11 mouse cellular contexts compared by ENCODE assay signal in genomic region chr9:115043881-115044770, GRCm38 (mm10).
A peak's percentile ranks its signal among the peaks of the same experiment; 100 is the strongest.
DNase-seq lines count a peak whose midpoint lies in the region; ATAC-seq and TF ChIP-seq lines count a peak whose summit lies in the region.
"Had no signal": no experiment of that assay in that cellular context is flagged by ENCODE, and none has a peak within 500 bp of the region (broad histone marks: within the 10 kb centered on the region; RNA-seq: fewer than 3 reads in every experiment).

No protein-coding gene starts in this region.

- ATAC-seq in kidney, embryonic 16.5 days (ENCODE audit: low FRiP score, low TSS enrichment) = no peak

- H3K9ac ChIP-seq in kidney, embryonic 16.5 days (replicated peaks; ENCODE audit: low read length) = no peak overlapping the region
- H3K9ac ChIP-seq: forebrain, embryonic 13.5 days; neural tube, embryonic 15.5 days had no signal

- peaks cover 22% of the 10 kb centered on the region for H3K4me1 ChIP-seq in kidney, embryonic 16.5 days (ENCODE audit: insufficient read depth, low read length)
- no peaks in the 10 kb centered on the region; the same call in 1 of the 2 replicates for H3K4me1 ChIP-seq in spleen, adult 2 months (ENCODE audit: control insufficient read depth, insufficient read depth, insufficient read length)
- no peaks in the 10 kb centered on the region for H3K4me1 ChIP-seq in thymus, adult 2 months (replicated peaks; ENCODE audit: control insufficient read depth, insufficient read depth, low read length)

- peak overlapping the region; percentile 2; the same call in 1 of the 2 replicates for H3K27ac ChIP-seq in kidney, embryonic 16.5 days (ENCODE audit: low read length)
- peak overlapping the region; percentile 90 for H3K27ac ChIP-seq in spleen, adult 2 months (ENCODE audit: insufficient read depth, low read length)
- H3K27ac ChIP-seq in thymus, adult 2 months (ENCODE audit: control insufficient read depth, insufficient read depth, low read length) = no peak overlapping the region
- H3K27ac ChIP-seq: forebrain, embryonic 13.5 days; neural tube, embryonic 15.5 days had no signal

- H3K4me3 ChIP-seq in kidney, embryonic 16.5 days (ENCODE audit: low read length) = no peak overlapping the region
- H3K4me3 ChIP-seq in spleen, adult 2 months (ENCODE audit: extremely low read depth, insufficient read depth, insufficient read length) = no peak overlapping the region
- no peak overlapping the region for H3K4me3 ChIP-seq in thymus, adult 2 months (ENCODE audit: control insufficient read depth, insufficient read depth, low read length)
- H3K4me3 ChIP-seq: forebrain, embryonic 13.5 days; neural tube, embryonic 15.5 days had no signal

- TF ChIP-seq POLR2A in spleen, adult 2 months (IDR thresholded peaks at IDR 0.05; ENCODE audit: low read depth, low read length) = no peak
- no peak for TF ChIP-seq POLR2A in thymus, adult 2 months (IDR thresholded peaks at IDR 0.05; ENCODE audit: control insufficient read depth, extremely low read depth, insufficient read depth, low read length, poor library complexity)

- H3K36me3 ChIP-seq in kidney, embryonic 16.5 days (ENCODE audit: insufficient read depth, low read length) = no peaks in the 10 kb centered on the region
- H3K36me3 ChIP-seq in spleen, adult 2 months (ENCODE audit: control insufficient read depth, insufficient read depth, low read length) = no peaks in the 10 kb centered on the region
- H3K36me3 ChIP-seq in thymus, adult 2 months (ENCODE audit: control insufficient read depth, insufficient read depth, low read length) = no peaks in the 10 kb centered on the region
- H3K36me3 ChIP-seq: neural tube, embryonic 15.5 days had no signal

- H3K27me3 ChIP-seq in kidney, embryonic 16.5 days (ENCODE audit: insufficient read depth, low read length) = no peaks in the 10 kb centered on the region
- no peaks in the 10 kb centered on the region for H3K27me3 ChIP-seq in spleen, adult 2 months (ENCODE audit: control insufficient read depth, insufficient read depth, low read length)
- no peaks in the 10 kb centered on the region; the same call in 1 of the 2 replicates for H3K27me3 ChIP-seq in thymus, adult 2 months (ENCODE audit: control insufficient read depth, insufficient read depth, low read length)
- H3K27me3 ChIP-seq: forebrain, embryonic 13.5 days; neural tube, embryonic 15.5 days had no signal

- no peak for DNase-seq in kidney, adult 11 months
- DNase-seq in right cerebral cortex, postnatal 14 days = peak; percentile 62
- DNase-seq in right cerebral cortex, postnatal 25 days = no peak
- DNase-seq in R1 (ENCODE audit: low read depth, low spot score) = peak; percentile 86
- DNase-seq in spleen, adult 2 months (ENCODE audit: low read depth in 1 of 2, low spot score in 2 of 2) = peak; percentile 48 to 57
- DNase-seq in adrenal gland, postnatal 25 days = no peak
- DNase-seq in thymus, adult 2 months = no peak
- DNase-seq: cerebellum, postnatal 36 days had no signal

- H3K9me3 ChIP-seq in kidney, embryonic 16.5 days (ENCODE audit: low read length) = no peaks in the 10 kb centered on the region
- H3K9me3 ChIP-seq: forebrain, embryonic 13.5 days; neural tube, embryonic 15.5 days had no signal

- TF ChIP-seq CTCF in spleen, adult 2 months (IDR thresholded peaks at IDR 0.05; ENCODE audit: extremely low read depth, insufficient read depth, insufficient read length, insufficient replicate concordance) = no peak
- TF ChIP-seq CTCF in thymus, adult 2 months (IDR thresholded peaks at IDR 0.05; ENCODE audit: borderline replicate concordance, control insufficient read depth, extremely low read depth, insufficient read depth, low read length, poor library complexity) = no peak

- no peak overlapping the region for H3K4me2 ChIP-seq in kidney, embryonic 16.5 days (replicated peaks; ENCODE audit: low read depth, low read length)
- H3K4me2 ChIP-seq: forebrain, embryonic 13.5 days; neural tube, embryonic 15.5 days had no signal

- WGBS in kidney, embryonic 16.5 days = 59% methylated on average over 8 of the region's 8 CpGs
- 50% methylated on average over 8 of the region's 8 CpGs for WGBS in spleen, adult 2 months
- WGBS in thymus, adult 2 months = 86% methylated on average over 8 of the region's 8 CpGs

Comparison
In these comparisons a context has a peak if more than half of its experiments do, and no peak if none do; other contexts are left out.
1. DNase-seq: peak in right cerebral cortex, postnatal 14 days (single experiment), R1 (single experiment) and spleen, adult 2 months (2 of 2); none in kidney, adult 11 months (single experiment), right cerebral cortex, postnatal 25 days (single experiment), adrenal gland, postnatal 25 days (single experiment) and thymus, adult 2 months (single experiment).